Mouse (Mus musculus): ENCODE results near the gene Zfp213. TPM values are rescaled to one million over a fixed set of nuclear protein-coding genes. Genes with fewer than 3 reads are reported as not detected.
"Not testable (repeated sequence)": the region's sequence is repeated elsewhere in the genome, so short reads cannot be mapped to it uniquely, and the experiment has no call there.

The Zfp213 gene
- total RNA-seq (2015; ENCODE audit: low replicate concordance) (1.7 and 2.5 TPM in 2 replicates), total RNA-seq (2017; ENCODE audit: low replicate concordance) (0.34 and 2.5 TPM in 2 replicates)

DNA sequence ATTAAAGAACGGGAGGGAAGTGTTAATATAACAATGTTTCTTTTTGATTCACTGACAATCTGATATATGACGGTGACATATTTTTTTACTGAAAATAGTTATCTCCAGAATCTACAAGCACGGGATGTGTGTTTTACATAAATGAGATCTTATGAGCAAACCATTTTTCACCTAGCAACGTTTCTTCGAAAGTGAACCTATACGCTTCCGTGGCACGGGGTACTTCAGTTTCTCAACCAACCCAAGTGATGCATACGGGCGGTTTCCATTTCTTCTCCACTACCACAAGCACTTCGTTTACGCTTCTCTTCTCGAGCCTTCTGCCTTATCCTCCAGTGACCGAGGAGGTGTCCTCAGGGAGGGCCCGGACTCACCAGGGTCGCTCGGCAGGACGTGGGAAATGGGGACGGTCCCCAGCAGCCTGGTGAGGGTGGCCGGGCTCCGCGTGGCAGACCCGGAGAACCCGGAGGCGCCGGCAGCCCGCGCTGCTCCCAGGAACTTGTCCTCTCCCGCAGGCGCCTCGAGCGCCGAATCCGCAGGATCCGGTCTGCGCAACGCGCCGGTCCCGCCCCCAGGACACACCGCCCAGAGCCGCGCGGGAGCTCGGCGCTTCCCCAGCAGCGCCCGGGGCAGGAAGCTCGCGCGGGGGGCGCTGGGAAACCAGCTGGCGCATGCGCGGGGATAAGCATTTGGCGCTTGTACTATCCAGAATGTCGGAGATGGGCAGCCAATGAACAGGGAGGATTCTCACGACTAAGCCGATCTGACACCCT lies at the start of gene Zfp213:
TSS of gene Zfp213 (minus strand) at position 644 of the 773 bp plus-strand sequence.
- peak; percentile 95 for ATAC-seq (replicated peaks; ENCODE audit: low FRiP score, poor library complexity, severe bottlenecking)

DNA sequence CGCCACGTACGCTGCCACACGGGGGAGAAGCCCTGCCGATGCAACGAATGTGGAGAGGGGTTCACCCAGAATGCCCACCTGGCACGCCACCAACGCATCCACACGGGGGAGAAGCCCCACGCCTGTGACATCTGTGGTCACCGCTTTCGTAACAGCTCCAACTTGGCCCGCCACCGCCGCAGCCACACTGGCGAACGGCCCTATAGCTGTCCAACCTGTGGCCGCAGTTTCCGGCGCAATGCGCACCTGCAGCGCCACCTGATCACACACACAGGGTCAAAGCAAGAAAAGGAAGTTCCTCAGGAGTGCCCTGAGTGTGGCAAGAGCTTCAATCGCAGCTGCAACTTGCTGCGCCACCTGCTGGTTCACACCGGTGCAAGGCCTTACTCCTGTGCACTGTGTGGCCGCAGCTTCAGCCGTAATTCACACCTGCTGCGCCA lies 46.3 kb upstream of the Zfp213 start:
- peak; percentile 76; the same call in 1 of the 2 replicates for ATAC-seq (replicated peaks; ENCODE audit: low FRiP score, poor library complexity, severe bottlenecking)

- no peak for ATAC-seq (replicated peaks; ENCODE audit: low FRiP score, poor library complexity, severe bottlenecking)
Observed at GRCm38 (mm10) chr17:23609612-23610011, 45.6 kb upstream of the Zfp213 start.

- ATAC-seq (replicated peaks; ENCODE audit: low FRiP score, poor library complexity, severe bottlenecking) = no peak
Observed at GRCm38 (mm10) chr17:23605220-23605619, 41.2 kb upstream of the Zfp213 start.

DNA sequence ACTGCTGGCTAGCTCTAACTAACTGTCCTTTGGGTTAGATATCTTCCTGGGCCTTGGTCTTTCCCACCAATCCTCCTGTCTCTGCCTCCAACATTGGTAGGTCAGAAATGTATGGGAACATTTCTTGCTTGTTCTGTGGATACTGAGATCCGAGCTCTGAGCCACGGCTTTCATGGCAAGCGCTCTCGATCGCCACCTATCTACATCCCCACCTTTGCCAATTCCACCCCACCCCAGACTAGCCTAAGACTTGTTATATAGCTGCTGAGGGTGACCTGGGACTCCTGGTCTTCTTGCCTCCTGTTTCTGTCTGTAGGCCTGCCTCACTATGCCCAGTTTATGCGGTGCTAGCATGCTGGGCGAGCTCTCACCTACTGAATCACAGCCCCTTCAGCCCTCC lies 40.4 kb upstream of the Zfp213 start:
- no peak for ATAC-seq (replicated peaks; ENCODE audit: low FRiP score, poor library complexity, severe bottlenecking)

GRCm38 (mm10) chr17:23603542-23603941 lies 39.5 kb upstream of the Zfp213 start:
- ATAC-seq (replicated peaks; ENCODE audit: low FRiP score, poor library complexity, severe bottlenecking) = no peak

GRCm38 (mm10) chr17:23603077-23603476 lies 39.0 kb upstream of the Zfp213 start:
- ATAC-seq (replicated peaks; ENCODE audit: low FRiP score, poor library complexity, severe bottlenecking) = no peak

DNA sequence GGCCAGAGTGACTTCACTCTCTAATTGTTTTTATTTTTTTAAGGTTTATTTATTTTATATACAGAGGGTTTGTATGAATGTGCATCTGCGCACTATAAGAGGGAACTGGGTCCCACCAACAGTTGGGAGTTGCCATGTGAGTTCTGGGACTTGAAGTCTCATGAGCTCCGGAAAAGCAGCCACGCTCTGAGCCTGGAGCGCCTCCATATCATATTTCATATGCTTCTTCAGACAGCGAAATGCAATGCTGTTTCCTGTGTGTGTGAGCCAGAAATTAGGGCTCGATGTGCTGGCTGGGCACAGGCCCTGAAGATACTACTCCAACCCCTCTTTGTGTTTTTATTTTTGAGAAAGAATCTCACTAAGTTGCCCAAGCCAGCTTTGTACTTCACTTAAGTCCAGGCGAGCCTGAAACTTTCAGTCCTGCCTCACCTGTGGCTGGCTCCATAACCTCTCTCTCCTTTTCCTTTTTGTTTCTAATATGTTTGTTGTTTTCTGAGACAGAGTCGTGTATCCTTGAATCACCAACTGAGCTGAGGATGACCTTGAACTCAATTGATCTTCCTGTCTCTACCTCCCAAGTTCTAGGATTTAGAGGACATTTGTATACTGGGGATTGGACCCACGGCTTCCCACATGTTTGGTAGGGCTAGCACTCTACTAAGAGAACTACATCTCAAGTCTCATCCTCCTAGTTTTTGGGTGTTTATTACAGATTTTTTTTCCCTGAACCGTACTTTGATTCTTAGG lies 38.0 kb upstream of the Zfp213 start:
- ATAC-seq (replicated peaks; ENCODE audit: low FRiP score, poor library complexity, severe bottlenecking) = no peak

- no peak for ATAC-seq (replicated peaks; ENCODE audit: low FRiP score, poor library complexity, severe bottlenecking)
Observed at GRCm38 (mm10) chr17:23600641-23601622, 36.9 kb upstream of the Zfp213 start, which contains the start of gene Zscan10. Zscan10 (plus strand) TSS chr17:23600856.

GRCm38 (mm10) chr17:23599605-23600063 lies 35.6 kb upstream of the Zfp213 start:
- ATAC-seq (replicated peaks; ENCODE audit: low FRiP score, poor library complexity, severe bottlenecking) = no peak

GRCm38 (mm10) chr17:23598582-23599552 lies 34.8 kb upstream of the Zfp213 start, which contains the start of gene Zfp13:
Zfp13 (minus strand) TSS chr17:23599487.
- peak; percentile 58; the same call in 1 of the 2 replicates for ATAC-seq (replicated peaks; ENCODE audit: low FRiP score, poor library complexity, severe bottlenecking)

- ATAC-seq (replicated peaks; ENCODE audit: low FRiP score, poor library complexity, severe bottlenecking) = not testable (repeated sequence)
Observed at GRCm38 (mm10) chr17:23595139-23595538, 31.1 kb upstream of the Zfp213 start.

DNA sequence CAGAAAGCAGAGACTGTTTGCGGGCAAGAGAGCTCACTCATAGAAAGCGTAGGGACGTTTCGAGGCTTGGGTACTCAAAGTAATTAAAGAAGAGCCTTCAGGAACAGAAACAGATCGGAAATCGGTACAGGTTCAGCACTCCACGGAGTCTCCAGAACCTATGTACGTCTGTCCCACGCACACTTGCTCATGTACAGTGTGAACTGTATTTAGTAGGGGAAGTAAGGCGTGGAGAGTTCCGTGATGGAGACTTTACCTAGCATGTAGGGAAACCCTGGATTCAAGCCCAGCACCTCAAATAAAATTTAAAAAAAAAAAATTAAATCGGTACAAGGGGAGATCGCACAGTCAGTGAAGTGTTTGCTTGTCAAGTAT lies 28.9 kb upstream of the Zfp213 start:
- ATAC-seq (replicated peaks; ENCODE audit: low FRiP score, poor library complexity, severe bottlenecking) = peak; percentile 47

DNA sequence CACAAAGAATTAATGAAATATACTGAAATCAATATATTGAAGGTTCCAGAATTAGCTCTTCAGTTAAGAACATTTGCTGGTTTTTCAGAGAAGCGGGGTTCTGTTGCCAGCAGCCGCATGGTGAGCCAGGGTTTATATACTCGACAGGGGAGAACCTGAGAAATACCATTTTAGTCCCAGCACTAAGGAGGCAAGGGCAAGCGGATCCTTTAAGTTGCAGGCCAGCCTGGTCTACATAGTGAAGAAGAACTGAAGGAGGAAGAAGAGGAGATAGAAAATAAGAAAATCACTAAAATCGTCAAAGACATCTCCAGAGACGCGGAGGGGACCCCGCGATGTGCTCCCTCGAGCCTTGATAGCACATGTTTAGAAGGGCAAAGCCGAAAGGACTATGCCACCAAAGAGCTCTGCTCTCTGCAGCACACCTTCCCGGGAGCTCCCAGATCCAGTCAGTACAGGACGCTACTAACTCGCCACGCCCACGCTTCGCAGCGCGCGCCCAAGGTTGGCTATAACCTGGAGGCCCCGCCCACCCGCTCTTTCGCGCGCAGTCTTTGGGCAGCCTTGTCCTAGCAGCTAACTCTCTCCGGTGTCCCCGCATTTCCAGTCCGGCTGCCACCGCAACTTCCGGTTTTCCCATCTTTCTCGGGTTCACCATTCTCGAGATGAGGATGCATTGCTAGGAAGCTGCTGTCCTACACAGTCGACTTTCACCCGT lies 28.3 kb upstream of the Zfp213 start:
- peak; percentile 100 for ATAC-seq (replicated peaks; ENCODE audit: low FRiP score, poor library complexity, severe bottlenecking)

DNA sequence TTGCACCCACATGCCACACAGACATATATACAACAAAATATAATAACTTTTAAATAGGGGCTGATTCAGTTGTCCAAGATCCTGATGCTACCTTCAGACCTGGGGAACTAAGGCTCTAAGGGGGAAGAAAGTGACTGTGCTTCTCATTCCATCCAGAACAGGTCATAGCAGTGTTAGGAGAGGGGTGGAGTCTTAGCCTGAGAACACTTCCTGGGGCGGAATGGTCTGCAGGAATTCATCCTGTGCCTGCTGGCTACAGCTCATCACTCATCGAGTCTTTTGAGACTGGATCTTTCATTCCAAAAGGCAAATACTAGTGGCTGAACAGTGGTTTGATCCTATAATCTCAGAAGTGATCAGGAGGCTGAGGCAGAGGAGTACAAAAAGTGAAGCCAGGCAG lies 23.2 kb upstream of the Zfp213 start:
- ATAC-seq (replicated peaks; ENCODE audit: low FRiP score, poor library complexity, severe bottlenecking) = no peak

- no peak for ATAC-seq (replicated peaks; ENCODE audit: low FRiP score, poor library complexity, severe bottlenecking)
Observed at GRCm38 (mm10) chr17:23585721-23586491, 21.9 kb upstream of the Zfp213 start.

- no peak for ATAC-seq (replicated peaks; ENCODE audit: low FRiP score, poor library complexity, severe bottlenecking)
Observed at GRCm38 (mm10) chr17:23584786-23585185, 20.7 kb upstream of the Zfp213 start.
